Mouse (Mus musculus): ENCODE results near the gene Adam1b. TPM values are rescaled to one million over a fixed set of nuclear protein-coding genes. Genes with fewer than 3 reads are reported as not detected.
A peak's percentile ranks its signal among the peaks of the same experiment; 100 is the strongest.

The Adam1b gene
- 0.29 and 0.45 TPM in 2 replicates for polyA plus RNA-seq (2014; fragmentation: Nextera tagmentation; extraction: Ambion mirVana)

DNA sequence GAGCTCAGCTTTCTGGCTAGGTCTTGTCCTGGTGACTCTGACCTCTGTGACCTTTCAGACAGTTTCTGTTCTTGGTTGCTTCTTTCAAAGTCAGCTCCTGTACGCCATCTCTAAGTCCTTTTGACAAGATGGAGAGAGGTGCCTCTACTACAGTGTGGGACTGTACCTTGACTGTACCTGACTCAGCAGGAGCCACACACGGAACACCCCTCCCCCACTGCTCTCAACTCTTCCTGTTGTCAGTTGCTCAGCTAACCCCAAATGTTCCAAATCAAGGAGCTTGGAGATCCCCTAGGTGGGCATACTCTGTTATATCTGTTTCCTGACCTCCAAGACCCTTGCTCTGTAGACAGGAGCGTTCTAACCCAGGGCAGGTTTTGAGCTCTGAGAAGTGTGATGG, at the start of gene Adam1b:
TSS of gene Adam1b (minus strand) at position 205 of the 400 bp plus-strand sequence.
- Histone ChIP-seq H3K4me1 (ENCODE audit: control insufficient read depth, insufficient read depth, low read length) (no peaks in the 10 kb centered on the region), H3K9ac (ENCODE audit: low read depth, low read length) (no peak within 1 kb of the TSS), H3K4me3 (ENCODE audit: low read depth, low read length) (no peak within 1 kb of the TSS), H3K27me3 (ENCODE audit: control insufficient read depth, insufficient read depth, low read length) (no peaks in the 10 kb centered on the region), H3K9me3 (replicated peaks; ENCODE audit: control insufficient read depth, low read length) (no peaks in the 10 kb centered on the region), H3K4me2 (no peak within 1 kb of the TSS), H3K27ac (ENCODE audit: low read depth, low read length) (no peak within 1 kb of the TSS), H3K36me3 (ENCODE audit: control insufficient read depth, insufficient read depth, low read length) (no peaks in the 10 kb centered on the region)
- WGBS (ENCODE audit: insufficient replicate concordance), result 78% methylated on average over 3 of the region's 3 CpGs
- ATAC-seq (replicated peaks; ENCODE audit: insufficient number of reproducible peaks, low FRiP score, low TSS enrichment), result no peak

DNA sequence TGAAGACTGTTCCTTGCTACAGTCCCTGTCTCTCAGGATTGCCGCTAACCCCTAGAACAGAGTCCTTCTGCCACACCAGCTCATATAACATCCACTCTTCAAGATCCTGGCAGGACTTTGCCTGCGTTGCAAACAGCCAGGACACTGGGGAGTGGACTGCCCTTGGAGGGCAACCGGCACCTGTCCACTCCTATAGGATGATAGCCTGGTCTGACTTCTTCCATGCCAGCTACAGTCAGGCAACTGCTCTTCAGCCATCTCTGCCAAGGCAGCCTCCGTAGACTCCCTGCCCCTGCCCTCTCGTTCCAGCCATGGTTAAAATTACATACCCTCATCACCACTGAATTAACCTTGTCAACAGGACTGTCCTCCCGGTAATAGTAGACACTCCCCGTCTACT, 46.0 kb upstream of the Adam1b start:
- H3K4me1 ChIP-seq (ENCODE audit: control insufficient read depth, insufficient read depth, low read length), result peaks cover 6% of the 10 kb centered on the region
- 79% methylated on average over 7 of the region's 7 CpGs for WGBS (ENCODE audit: insufficient replicate concordance)

DNA sequence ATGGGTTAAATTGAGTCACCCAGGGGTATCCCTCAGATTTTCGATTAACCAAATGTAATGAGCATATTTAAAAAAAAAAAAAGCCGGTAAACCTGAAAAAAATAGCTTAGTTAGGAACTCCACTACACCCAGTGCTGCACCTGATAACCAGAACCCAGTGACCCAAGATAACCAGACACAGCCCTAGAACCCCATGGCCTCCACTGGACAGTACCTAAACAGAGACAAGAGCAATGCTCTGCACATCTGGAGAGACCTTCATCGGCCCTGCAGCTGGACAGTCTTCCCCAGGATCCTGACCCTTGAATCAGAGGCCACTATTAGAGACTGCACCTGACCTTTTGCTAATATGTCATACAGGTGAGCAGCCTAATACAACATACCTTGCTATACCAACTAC, 43.8 kb upstream of the Adam1b start:
- 90% methylated on average over 3 of the region's 3 CpGs for WGBS (ENCODE audit: insufficient replicate concordance)
- H3K9me3 ChIP-seq (replicated peaks; ENCODE audit: control insufficient read depth, low read length), result no peaks in the 10 kb centered on the region
- no peak for ATAC-seq (replicated peaks; ENCODE audit: insufficient number of reproducible peaks, low FRiP score, low TSS enrichment)
- no peaks in the 10 kb centered on the region for H3K36me3 ChIP-seq (ENCODE audit: control insufficient read depth, insufficient read depth, low read length)
- peak overlapping the region; percentile 25; the same call in 1 of the 2 replicates for H3K27ac ChIP-seq (ENCODE audit: low read depth, low read length)
- H3K4me1 ChIP-seq (ENCODE audit: control insufficient read depth, insufficient read depth, low read length), result peaks cover 9% of the 10 kb centered on the region
- peak overlapping the region; percentile 93; the same call in 1 of the 2 replicates for H3K4me2 ChIP-seq
- no peak overlapping the region for H3K4me3 ChIP-seq (ENCODE audit: low read depth, low read length)
- no peak overlapping the region for H3K9ac ChIP-seq (ENCODE audit: low read depth, low read length)
- no peaks in the 10 kb centered on the region for H3K27me3 ChIP-seq (ENCODE audit: control insufficient read depth, insufficient read depth, low read length)

More for the DNA sequence above, 46.0 kb upstream of the Adam1b start:
- Histone ChIP-seq H3K36me3 (ENCODE audit: control insufficient read depth, insufficient read depth, low read length) (no peaks in the 10 kb centered on the region), H3K9ac (ENCODE audit: low read depth, low read length) (no peak overlapping the region), H3K4me2 (no peak overlapping the region), H3K4me3 (ENCODE audit: low read depth, low read length) (no peak overlapping the region), H3K9me3 (replicated peaks; ENCODE audit: control insufficient read depth, low read length) (no peaks in the 10 kb centered on the region), H3K27me3 (ENCODE audit: control insufficient read depth, insufficient read depth, low read length) (no peaks in the 10 kb centered on the region), H3K27ac (ENCODE audit: low read depth, low read length) (no peak overlapping the region)
- no peak for ATAC-seq (replicated peaks; ENCODE audit: insufficient number of reproducible peaks, low FRiP score, low TSS enrichment)

DNA sequence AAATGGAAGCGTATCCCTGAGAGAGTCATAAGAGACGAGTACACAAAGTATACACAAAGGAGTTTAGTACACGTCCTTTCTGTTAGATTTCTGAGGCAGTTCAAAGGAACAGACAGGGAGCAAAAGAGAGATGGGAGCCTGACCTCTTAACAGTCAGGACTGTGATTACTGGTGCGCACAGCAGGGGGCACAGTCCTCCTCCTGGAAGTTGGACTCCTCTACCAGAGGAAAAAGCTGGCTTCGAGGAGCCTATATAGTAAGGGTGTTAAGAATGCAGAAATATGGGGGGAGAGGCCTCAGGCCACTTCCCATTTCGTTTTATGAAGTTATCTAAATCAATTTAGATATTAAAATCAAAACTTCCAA, 43.3 kb upstream of the Adam1b start:
- Histone ChIP-seq H3K27me3 (ENCODE audit: control insufficient read depth, insufficient read depth, low read length) (no peaks in the 10 kb centered on the region), H3K27ac (ENCODE audit: low read depth, low read length) (peak overlapping the region; percentile 91), H3K36me3 (ENCODE audit: control insufficient read depth, insufficient read depth, low read length) (no peaks in the 10 kb centered on the region), H3K9me3 (replicated peaks; ENCODE audit: control insufficient read depth, low read length) (no peaks in the 10 kb centered on the region), H3K9ac (ENCODE audit: low read depth, low read length) (peak overlapping the region; percentile 92), H3K4me2 (peak overlapping the region; percentile 93), H3K4me1 (ENCODE audit: control insufficient read depth, insufficient read depth, low read length) (peaks cover 9% of the 10 kb centered on the region), H3K4me3 (ENCODE audit: low read depth, low read length) (peak overlapping the region; percentile 92)
- 37% methylated on average over 6 of the region's 6 CpGs for WGBS (ENCODE audit: insufficient replicate concordance)
- ATAC-seq (replicated peaks; ENCODE audit: insufficient number of reproducible peaks, low FRiP score, low TSS enrichment), result no peak

DNA sequence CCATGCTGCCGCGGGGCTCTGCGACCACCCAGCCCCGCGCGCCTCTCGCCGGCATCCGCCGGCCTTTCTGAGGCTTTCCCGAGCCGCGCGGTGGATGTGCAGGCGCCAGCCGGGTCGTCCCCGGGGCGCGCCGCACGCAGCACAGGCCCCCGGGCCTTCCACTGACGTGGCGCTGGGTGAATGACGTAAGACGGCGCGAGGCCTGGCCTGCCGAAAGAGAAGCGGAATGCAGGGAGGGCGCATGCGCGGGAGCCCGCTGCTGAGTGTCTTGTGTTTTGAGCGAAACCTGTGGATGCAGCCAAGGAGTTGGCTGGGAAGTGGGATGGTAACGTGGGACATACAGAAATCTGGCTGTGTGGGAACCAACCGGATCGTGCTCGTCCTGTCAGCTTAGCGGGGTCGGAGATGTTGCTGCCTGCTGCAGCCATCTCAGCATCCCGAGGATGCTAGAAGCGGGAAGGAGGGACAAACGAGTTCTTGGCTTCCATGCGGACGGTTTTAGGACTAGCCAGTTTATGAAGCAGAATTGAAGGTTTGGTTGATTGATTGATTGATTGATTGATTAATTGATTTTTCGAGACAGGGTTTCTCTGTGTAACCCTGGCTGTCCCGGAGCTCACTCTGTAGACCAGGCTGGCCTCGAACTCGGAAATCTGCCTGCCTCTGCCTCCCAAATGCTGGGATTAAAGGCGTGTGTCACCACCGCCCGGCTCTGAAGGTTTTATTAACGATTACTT, 42.7 kb upstream of the Adam1b start, which contains the start of gene Mapkapk5:
TSS of gene Mapkapk5 (minus strand) at position 113 of the 737 bp plus-strand sequence.
- 2% methylated on average over 55 of the region's 55 CpGs for WGBS (ENCODE audit: insufficient replicate concordance)
- peak within 1 kb of the TSS; percentile 93 for H3K4me2 ChIP-seq

DNA sequence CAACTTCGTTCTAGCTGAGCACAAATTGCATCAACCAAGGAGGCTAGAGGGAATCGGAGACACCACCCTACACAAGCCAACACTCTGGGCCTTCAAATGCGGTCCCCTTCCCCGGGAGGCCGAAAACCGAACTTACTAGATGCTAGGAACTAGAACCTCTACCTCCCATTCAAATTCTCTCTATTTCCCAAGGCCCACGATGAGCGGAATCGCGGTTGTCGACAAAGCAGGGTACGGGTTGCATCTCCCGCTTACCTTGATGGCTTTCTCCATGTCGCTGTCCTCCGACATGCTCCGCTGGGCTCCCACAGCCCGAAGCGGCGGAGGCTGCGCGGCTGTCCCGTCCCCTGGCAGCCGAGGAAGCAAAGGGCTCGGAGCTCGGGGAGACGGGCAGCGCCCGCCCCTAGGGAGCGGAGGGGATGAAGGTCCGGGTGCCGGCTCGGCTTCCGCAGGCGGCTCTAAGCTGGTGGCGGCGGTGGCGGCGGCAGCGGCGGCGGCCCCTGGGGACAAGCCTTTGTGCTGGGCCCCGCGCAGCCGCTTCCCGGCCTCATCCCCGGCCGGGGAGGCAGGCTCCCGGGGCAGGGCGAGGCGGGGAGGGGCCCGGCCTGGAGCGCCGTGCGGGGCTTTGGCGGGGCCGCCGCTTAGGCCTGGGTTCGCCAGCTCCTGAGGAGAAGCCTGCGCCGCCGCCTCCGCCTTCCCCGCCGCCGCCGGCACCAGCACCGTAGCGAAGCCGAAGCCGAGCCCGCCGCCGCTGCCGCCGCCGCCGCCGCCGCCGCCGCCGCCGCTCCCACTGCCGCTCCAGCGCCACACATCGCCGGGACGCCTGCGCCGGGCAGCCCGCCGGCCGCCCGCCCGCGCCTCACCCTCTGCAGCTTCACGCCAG, 41.9 kb upstream of the Adam1b start, which contains the start of the genes Adam1a and Gm42878:
TSS of gene Adam1a (minus strand) at position 573 of the 883 bp plus-strand sequence.
TSS of gene Gm42878 (minus strand) at position 573 of the 883 bp plus-strand sequence.
- peak; percentile 64 for ATAC-seq (replicated peaks; ENCODE audit: insufficient number of reproducible peaks, low FRiP score, low TSS enrichment)
- H3K9me3 ChIP-seq (replicated peaks; ENCODE audit: control insufficient read depth, low read length), result no peaks in the 10 kb centered on the region
- peak within 1 kb of the TSS; percentile 91 for H3K27ac ChIP-seq (ENCODE audit: low read depth, low read length)
- H3K9ac ChIP-seq (ENCODE audit: low read depth, low read length), result peak within 1 kb of the TSS; percentile 92
- H3K4me2 ChIP-seq, result peak within 1 kb of the TSS; percentile 93
- WGBS (ENCODE audit: insufficient replicate concordance), result under 1% methylated on average over 58 of the region's 97 CpGs
- H3K4me3 ChIP-seq (ENCODE audit: low read depth, low read length), result peak within 1 kb of the TSS; percentile 92
- H3K36me3 ChIP-seq (ENCODE audit: control insufficient read depth, insufficient read depth, low read length), result no peaks in the 10 kb centered on the region
- H3K27me3 ChIP-seq (ENCODE audit: control insufficient read depth, insufficient read depth, low read length), result no peaks in the 10 kb centered on the region
- H3K4me1 ChIP-seq (ENCODE audit: control insufficient read depth, insufficient read depth, low read length), result peaks cover 9% of the 10 kb centered on the region

More for the DNA sequence above, 42.7 kb upstream of the Adam1b start, which contains the start of gene Mapkapk5:
- Histone ChIP-seq H3K36me3 (ENCODE audit: control insufficient read depth, insufficient read depth, low read length) (no peaks in the 10 kb centered on the region), H3K9me3 (replicated peaks; ENCODE audit: control insufficient read depth, low read length) (no peaks in the 10 kb centered on the region), H3K27ac (ENCODE audit: low read depth, low read length) (peak within 1 kb of the TSS; percentile 91), H3K9ac (ENCODE audit: low read depth, low read length) (peak within 1 kb of the TSS; percentile 92), H3K27me3 (ENCODE audit: control insufficient read depth, insufficient read depth, low read length) (no peaks in the 10 kb centered on the region), H3K4me3 (ENCODE audit: low read depth, low read length) (peak within 1 kb of the TSS; percentile 92), H3K4me1 (ENCODE audit: control insufficient read depth, insufficient read depth, low read length) (peaks cover 9% of the 10 kb centered on the region)
- ATAC-seq (replicated peaks; ENCODE audit: insufficient number of reproducible peaks, low FRiP score, low TSS enrichment), result peak; percentile 92

DNA sequence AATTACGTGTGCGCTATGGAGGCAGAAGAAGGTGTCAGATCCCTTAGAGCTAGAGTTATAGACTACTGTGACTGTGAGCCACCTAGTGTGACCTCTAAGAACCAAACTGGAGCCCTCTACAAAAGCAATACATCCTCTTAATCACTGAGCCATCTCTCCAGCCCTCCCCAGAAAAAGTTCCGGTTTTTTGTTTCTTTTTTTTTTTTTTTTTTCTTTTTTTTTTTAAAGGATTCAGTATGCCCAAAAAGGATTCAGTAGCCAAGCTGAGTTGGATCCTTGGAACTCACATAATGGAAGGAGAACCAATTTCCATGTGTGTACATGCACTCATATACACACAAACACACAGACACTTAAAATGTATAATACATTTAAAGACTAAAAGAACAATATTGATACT, 40.1 kb upstream of the Adam1b start:
- H3K4me2 ChIP-seq, result no peak overlapping the region
- no peak for ATAC-seq (replicated peaks; ENCODE audit: insufficient number of reproducible peaks, low FRiP score, low TSS enrichment)
- 83% methylated on average over 3 of the region's 3 CpGs for WGBS (ENCODE audit: insufficient replicate concordance)
- H3K4me3 ChIP-seq (ENCODE audit: low read depth, low read length), result no peak overlapping the region
- H3K4me1 ChIP-seq (ENCODE audit: control insufficient read depth, insufficient read depth, low read length), result peaks cover 9% of the 10 kb centered on the region
- no peak overlapping the region for H3K27ac ChIP-seq (ENCODE audit: low read depth, low read length)
- no peaks in the 10 kb centered on the region for H3K27me3 ChIP-seq (ENCODE audit: control insufficient read depth, insufficient read depth, low read length)
- H3K9me3 ChIP-seq (replicated peaks; ENCODE audit: control insufficient read depth, low read length), result no peaks in the 10 kb centered on the region
- H3K36me3 ChIP-seq (ENCODE audit: control insufficient read depth, insufficient read depth, low read length), result 0 out of 2 replicates have a peak, but pooled peaks cover 2% of the 10 kb centered on the region
- no peak overlapping the region for H3K9ac ChIP-seq (ENCODE audit: low read depth, low read length)

DNA sequence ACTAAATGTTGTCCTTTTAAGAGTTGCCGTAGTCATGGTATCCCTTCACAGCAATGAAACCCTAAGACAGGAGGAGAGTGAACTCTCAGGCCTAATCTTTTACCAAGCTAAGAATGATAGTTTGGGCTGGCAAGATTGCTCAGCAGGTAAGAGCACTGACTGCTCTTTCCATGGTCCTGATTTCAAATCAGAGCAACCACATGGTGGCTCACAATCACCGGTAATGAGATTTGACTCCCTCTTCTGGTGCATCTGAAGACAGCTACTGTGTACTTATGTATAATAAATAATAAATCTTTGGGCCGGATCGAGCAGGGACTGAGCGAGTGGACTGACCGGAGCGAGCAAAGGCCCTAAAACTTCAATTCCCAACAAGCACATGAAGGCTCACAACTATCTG, 38.0 kb upstream of the Adam1b start:
- 89% methylated on average over 7 of the region's 7 CpGs for WGBS (ENCODE audit: insufficient replicate concordance)
- ATAC-seq (replicated peaks; ENCODE audit: insufficient number of reproducible peaks, low FRiP score, low TSS enrichment), result no peak
- no peaks in the 10 kb centered on the region for H3K27me3 ChIP-seq (ENCODE audit: control insufficient read depth, insufficient read depth, low read length)

More for the DNA sequence above, 38.0 kb upstream of the Adam1b start:
- Histone ChIP-seq H3K4me3 (ENCODE audit: low read depth, low read length) (no peak overlapping the region), H3K9ac (ENCODE audit: low read depth, low read length) (no peak overlapping the region), H3K4me2 (no peak overlapping the region), H3K27ac (ENCODE audit: low read depth, low read length) (no peak overlapping the region), H3K36me3 (ENCODE audit: control insufficient read depth, insufficient read depth, low read length) (0 out of 2 replicates have a peak, but pooled peaks cover 2% of the 10 kb centered on the region), H3K4me1 (ENCODE audit: control insufficient read depth, insufficient read depth, low read length) (peaks cover 12% of the 10 kb centered on the region), H3K9me3 (replicated peaks; ENCODE audit: control insufficient read depth, low read length) (no peaks in the 10 kb centered on the region)

Data from heart, embryonic 11.5 days (tissue).